Mouse (Mus musculus): ENCODE measurements around the gene Ssr1.

DNA sequence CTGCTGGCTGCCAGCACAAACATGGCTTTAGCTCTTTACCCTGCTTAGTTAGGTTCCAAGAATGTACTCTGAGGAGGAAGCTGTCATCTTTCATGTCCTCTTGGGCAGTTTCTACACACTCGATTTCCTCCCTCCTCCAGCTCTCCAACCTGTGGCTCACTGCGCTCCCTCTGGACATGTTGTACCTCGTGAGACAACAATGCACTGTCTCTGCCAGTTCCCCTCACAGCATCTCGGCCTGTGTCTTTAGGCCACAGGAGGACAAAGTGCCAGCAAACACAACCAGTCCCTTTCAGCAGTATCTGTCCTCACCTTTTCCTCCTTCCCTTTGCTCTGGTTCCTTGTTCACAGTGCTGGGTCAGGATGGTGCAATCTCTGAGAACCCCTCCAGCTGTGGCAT is 59.9 kb downstream of the Ssr1 start:
- TF ChIP-seq CTCF (IDR thresholded peaks at IDR 0.05; ENCODE audit: insufficient read depth, low read length) = no peak
- no peak for TF ChIP-seq POLR2A (IDR thresholded peaks at IDR 0.05; ENCODE audit: borderline replicate concordance, extremely low read depth, low read depth, low read length)
